Mouse (Mus musculus) R1 (cell line): ENCODE measurements at regions not wholly inside any gene's neighbourhood (a gene's known extent, or its start where the extent isn't known, plus 50 kb on each side); places are given as distances from the start of the nearest gene placed in this dataset.

Experiments
- DNase-seq: peaks from one replicate; pipeline ENCODE4 v3.0.0-alpha.2; 2018; ENCODE audit warnings: low read depth, low spot score

DNA sequence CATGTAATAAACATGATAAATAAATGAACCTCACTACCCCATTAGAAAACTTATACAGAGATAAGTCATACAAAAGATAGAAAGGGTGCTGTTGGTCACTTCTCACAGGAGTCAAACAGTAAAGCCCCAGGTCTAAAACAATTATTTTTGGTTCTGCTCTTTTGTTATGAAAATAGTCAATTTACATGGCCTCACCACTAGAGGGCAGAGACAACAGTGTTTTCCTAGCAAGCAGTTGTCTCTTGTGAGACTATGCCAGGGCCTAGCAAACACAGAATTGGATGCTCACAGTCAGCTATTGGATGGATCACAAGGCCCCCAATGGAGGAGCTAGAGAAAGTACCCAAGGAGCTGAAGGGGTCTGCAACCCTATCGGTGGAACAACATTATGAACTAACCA, 96.3 kb upstream of the 4930550L24Rik start:
- peak; percentile 21 for DNase-seq
